Mouse (Mus musculus) activated CD4-positive, CD25-positive, alpha-beta regulatory T cell, adult 4 months (primary cell): ENCODE results near the gene Snn. TPM values are rescaled to one million over a fixed set of nuclear protein-coding genes. Genes with fewer than 3 reads are reported as not detected.

Source experiments
- ATAC-seq: one replicate; pipeline ENCODE4 v1.8.0; 2017
- polyA plus RNA-seq, 2 experiments: library from polyadenylated mRNA; unstranded; fragments of 100-300 nt; shearing (Covaris generic); gene quantifications; one replicate each; pipeline ENCODE4 v1.2.1; 2017

The Snn gene
- polyA plus RNA-seq, 2 experiments from 2014 or later: 0.53 to 1.2 TPM

GRCm38 (mm10) chr16:11050226-11050625 is 10.5 kb upstream of the Snn start:
- no peak for ATAC-seq

GRCm38 (mm10) chr16:11051134-11051533 is 9.6 kb upstream of the Snn start:
- no peak for ATAC-seq

- no peak for ATAC-seq
Measured at GRCm38 (mm10) chr16:11054409-11054808, 6.3 kb upstream of the Snn start.

- no peak for ATAC-seq
Measured at GRCm38 (mm10) chr16:11054871-11055270, 5.9 kb upstream of the Snn start.

GRCm38 (mm10) chr16:11055916-11056315 is 4.8 kb upstream of the Snn start:
- no peak for ATAC-seq

GRCm38 (mm10) chr16:11062794-11063721 is 2.3 kb downstream of the Snn start:
- ATAC-seq: no peak

- ATAC-seq: no peak
Measured at GRCm38 (mm10) chr16:11064341-11064740, 3.6 kb downstream of the Snn start.

GRCm38 (mm10) chr16:11064742-11065141 is 4.0 kb downstream of the Snn start:
- ATAC-seq: no peak

GRCm38 (mm10) chr16:11065431-11065830 is 4.7 kb downstream of the Snn start:
- ATAC-seq: no peak

GRCm38 (mm10) chr16:11066029-11066832 is 5.5 kb downstream of the Snn start, which contains the start of gene Litaf:
Gene Litaf, minus strand, starts transcription at chr16:11066157.
- ATAC-seq: peak; percentile 98

- no peak for ATAC-seq
Measured at GRCm38 (mm10) chr16:11066833-11067191, 6.1 kb downstream of the Snn start.

GRCm38 (mm10) chr16:11068666-11069065 is 7.9 kb downstream of the Snn start:
- no peak for ATAC-seq

- no peak for ATAC-seq
Measured at GRCm38 (mm10) chr16:11069271-11069670, 8.5 kb downstream of the Snn start.

- no peak for ATAC-seq
Measured at GRCm38 (mm10) chr16:11069710-11070420, 9.1 kb downstream of the Snn start.

GRCm38 (mm10) chr16:11071176-11071575 is 10.4 kb downstream of the Snn start:
- no peak for ATAC-seq

GRCm38 (mm10) chr16:11071887-11072286 is 11.1 kb downstream of the Snn start:
- ATAC-seq: no peak

- no peak for ATAC-seq
Measured at GRCm38 (mm10) chr16:11072454-11072853, 11.7 kb downstream of the Snn start.

- ATAC-seq: no peak
Measured at GRCm38 (mm10) chr16:11073060-11073459, 12.3 kb downstream of the Snn start.

- ATAC-seq: peak; percentile 63
Measured at GRCm38 (mm10) chr16:11077601-11078201, 17.0 kb downstream of the Snn start.

- ATAC-seq: peak; percentile 21
Measured at GRCm38 (mm10) chr16:11078216-11078869, 17.6 kb downstream of the Snn start.

- ATAC-seq: no peak
Measured at GRCm38 (mm10) chr16:11084181-11084580, 23.4 kb downstream of the Snn start.

- ATAC-seq: no peak
Measured at GRCm38 (mm10) chr16:11086299-11086698, 25.6 kb downstream of the Snn start.
